Mouse (Mus musculus): ENCODE data around the gene Tctex1d2.

DNA sequence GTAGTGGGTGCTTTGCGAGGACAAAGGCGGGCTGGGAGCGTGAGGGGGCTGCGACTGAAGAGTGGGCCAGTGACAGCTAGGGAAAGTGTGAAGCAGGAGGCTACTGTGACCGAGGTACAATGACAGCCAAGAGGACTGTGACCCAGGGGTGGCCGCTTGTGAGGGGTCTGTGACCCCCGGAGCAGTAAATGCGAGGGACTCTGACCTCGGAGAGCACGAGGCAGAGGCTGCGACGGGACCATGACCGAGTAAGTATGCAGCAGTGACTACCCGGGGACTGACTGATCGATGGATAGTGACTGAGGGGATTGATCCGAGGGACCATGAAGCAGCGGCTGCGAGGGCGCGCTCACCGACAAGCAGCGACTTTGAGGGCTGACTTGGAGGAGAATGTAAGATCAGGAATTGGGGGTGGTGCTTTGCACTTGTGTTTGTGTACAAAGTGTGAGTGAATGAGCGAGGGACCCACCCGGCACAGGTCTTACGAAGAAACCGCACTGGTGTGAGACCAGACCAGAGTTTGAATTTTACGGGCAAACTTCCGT lies 11.6 kb downstream of the Tctex1d2 start:
- TF ChIP-seq TAL1 (IDR thresholded peaks at IDR 0.05; ENCODE audit: low read length) (no peak), GATA1 (IDR thresholded peaks at IDR 0.05; ENCODE audit: low read length) (no peak)
